Mouse (Mus musculus) liver, embryonic 12.5 days (tissue): ENCODE results near the gene Gtdc1. TPM values are rescaled to one million over a fixed set of nuclear protein-coding genes. Genes with fewer than 3 reads are reported as not detected.

ENCODE experiments used
- ATAC-seq: fragments of 200-750 bp; cut with Nextera tagmentation; 2 replicates; pipeline ENCODE4 v1.8.0; 2017; ENCODE audit warnings: moderate number of reproducible peaks, mild to moderate bottlenecking, moderate library complexity
- H3K27ac ChIP-seq: fragments of 300-500 bp; sonication (generic); 2 replicates; pipeline ENCODE4 v1.5.1; 2016; ENCODE audit warnings: mild to moderate bottlenecking
- H3K27me3 ChIP-seq: fragments of 300-500 bp; sonication (generic); replicated peaks from 2 replicates; pipeline ENCODE4 v1.6.1; 2016; ENCODE audit warnings: mild to moderate bottlenecking, moderate library complexity
- H3K36me3 ChIP-seq: fragments of 300-500 bp; sonication (generic); 2 replicates; pipeline ENCODE4 v1.6.1; 2016; ENCODE audit warnings: mild to moderate bottlenecking, moderate library complexity
- H3K4me1 ChIP-seq: fragments of 300-500 bp; sonication (generic); 2 replicates; pipeline ENCODE4 v1.6.1; 2016
- H3K4me2 ChIP-seq: fragments of 300-500 bp; sonication (generic); 2 replicates; pipeline ENCODE4 v1.6.1; 2016; ENCODE audit warnings: mild to moderate bottlenecking, moderate library complexity
- H3K4me3 ChIP-seq: fragments of 300-500 bp; sonication (generic); 2 replicates; pipeline ENCODE4 v1.5.1; 2016; ENCODE audit warnings: mild to moderate bottlenecking, moderate library complexity
- H3K9ac ChIP-seq: fragments of 300-500 bp; sonication (generic); 2 replicates; pipeline ENCODE4 v1.6.1; 2016; ENCODE audit warnings: mild to moderate bottlenecking, moderate library complexity
- H3K9me3 ChIP-seq: fragments of 300-500 bp; sonication (generic); replicated peaks from 2 replicates; pipeline ENCODE4 v1.6.1; 2016; ENCODE audit warnings: mild to moderate bottlenecking, moderate library complexity
- WGBS: fragments of 180-500 bp; shearing (Covaris S2); methylation state at CpG from one replicate; pipeline ENCODE4 v1.1.7; 2016; ENCODE audit not compliant: insufficient replicate concordance; 5-methylcytosine and 5-hydroxymethylcytosine counted together
- polyA plus RNA-seq: library from polyadenylated mRNA; unstranded; fragments of >200 nt; fragmentation: Nextera tagmentation; extraction: Ambion mirVana; gene quantifications from 2 replicates; pipeline ENCODE4 v1.2.1, GENCODE M21; 2016

Gene Gtdc1
- polyA plus RNA-seq, 1 experiment from 2014 or later, result 5.6 TPM

- Histone ChIP-seq H3K4me1 (no peaks in the 10 kb centered on the region), H3K27ac (no peak overlapping the region), H3K4me2 (no peak overlapping the region), H3K9ac (no peak overlapping the region), H3K36me3 (no peaks in the 10 kb centered on the region), H3K9me3 (no peaks in the 10 kb centered on the region), H3K27me3 (no peaks in the 10 kb centered on the region), H3K4me3 (no peak overlapping the region)
- no peak for ATAC-seq
- WGBS, result 67% methylated on average over 2 of the region's 2 CpGs
These were observed 97.7 kb downstream of the Gtdc1 start for GRCm38 (mm10) chr2:44829753-44830152.

- no peaks in the 10 kb centered on the region for H3K4me1 ChIP-seq
- no peak overlapping the region for H3K4me3 ChIP-seq
- no peaks in the 10 kb centered on the region for H3K9me3 ChIP-seq
- no peaks in the 10 kb centered on the region for H3K36me3 ChIP-seq
- H3K9ac ChIP-seq, result no peak overlapping the region
- WGBS, result 71% methylated on average over 2 of the region's 2 CpGs
- H3K4me2 ChIP-seq, result no peak overlapping the region
- ATAC-seq, result no peak
- no peak overlapping the region for H3K27ac ChIP-seq
- no peaks in the 10 kb centered on the region for H3K27me3 ChIP-seq
These were observed 98.1 kb downstream of the Gtdc1 start for GRCm38 (mm10) chr2:44829346-44829745.

- no peak overlapping the region for H3K4me2 ChIP-seq
- H3K9me3 ChIP-seq, result no peaks in the 10 kb centered on the region
- no peak overlapping the region for H3K4me3 ChIP-seq
- no peaks in the 10 kb centered on the region for H3K4me1 ChIP-seq
- ATAC-seq, result no peak
- no peaks in the 10 kb centered on the region for H3K27me3 ChIP-seq
- 72% methylated on average over 3 of the region's 3 CpGs for WGBS
- no peak overlapping the region for H3K27ac ChIP-seq
- no peak overlapping the region for H3K9ac ChIP-seq
- H3K36me3 ChIP-seq, result no peaks in the 10 kb centered on the region
These were observed 100.8 kb downstream of the Gtdc1 start for GRCm38 (mm10) chr2:44826609-44827008.

GRCm38 (mm10) chr2:44817787-44818186, 109.7 kb downstream of the Gtdc1 start:
- Histone ChIP-seq H3K9me3 (no peaks in the 10 kb centered on the region), H3K27ac (no peak overlapping the region), H3K4me1 (peaks cover 5% of the 10 kb centered on the region), H3K9ac (no peak overlapping the region), H3K4me2 (no peak overlapping the region), H3K4me3 (no peak overlapping the region), H3K27me3 (no peaks in the 10 kb centered on the region), H3K36me3 (no peaks in the 10 kb centered on the region)
- no peak for ATAC-seq

- Histone ChIP-seq H3K9ac (no peak overlapping the region), H3K9me3 (no peaks in the 10 kb centered on the region), H3K4me1 (peaks cover 5% of the 10 kb centered on the region), H3K4me3 (no peak overlapping the region), H3K27ac (no peak overlapping the region), H3K36me3 (no peaks in the 10 kb centered on the region), H3K4me2 (no peak overlapping the region), H3K27me3 (no peaks in the 10 kb centered on the region)
- no peak for ATAC-seq
- WGBS, result 44% methylated on average over 3 of the region's 3 CpGs
These were observed 113.7 kb downstream of the Gtdc1 start for GRCm38 (mm10) chr2:44813729-44814128.

- Histone ChIP-seq H3K4me3 (no peak overlapping the region), H3K27ac (no peak overlapping the region), H3K36me3 (no peaks in the 10 kb centered on the region), H3K4me2 (no peak overlapping the region), H3K9ac (no peak overlapping the region), H3K9me3 (no peaks in the 10 kb centered on the region), H3K4me1 (no peaks in the 10 kb centered on the region), H3K27me3 (no peaks in the 10 kb centered on the region)
- ATAC-seq, result no peak
- 75% methylated on average over 6 of the region's 6 CpGs for WGBS
These were observed 123.0 kb downstream of the Gtdc1 start for GRCm38 (mm10) chr2:44804497-44804896.

GRCm38 (mm10) chr2:44801361-44801760, 126.1 kb downstream of the Gtdc1 start:
- Histone ChIP-seq H3K27me3 (no peaks in the 10 kb centered on the region), H3K9me3 (no peaks in the 10 kb centered on the region), H3K36me3 (no peaks in the 10 kb centered on the region), H3K4me1 (no peaks in the 10 kb centered on the region), H3K27ac (no peak overlapping the region), H3K4me3 (no peak overlapping the region), H3K4me2 (no peak overlapping the region), H3K9ac (no peak overlapping the region)
- ATAC-seq, result no peak
- 63% methylated on average over 2 of the region's 2 CpGs for WGBS

- no peaks in the 10 kb centered on the region for H3K27me3 ChIP-seq
- no peak overlapping the region for H3K4me2 ChIP-seq
- no peaks in the 10 kb centered on the region for H3K9me3 ChIP-seq
- no peak for ATAC-seq
- WGBS, result 76% methylated on average over 4 of the region's 4 CpGs
- no peak overlapping the region for H3K9ac ChIP-seq
- H3K4me3 ChIP-seq, result no peak overlapping the region
- no peak overlapping the region for H3K27ac ChIP-seq
- H3K4me1 ChIP-seq, result no peaks in the 10 kb centered on the region
- no peaks in the 10 kb centered on the region for H3K36me3 ChIP-seq
These were observed 135.6 kb downstream of the Gtdc1 start for GRCm38 (mm10) chr2:44791840-44792239.

- H3K9me3 ChIP-seq, result no peaks in the 10 kb centered on the region
- no peak for ATAC-seq
- no peaks in the 10 kb centered on the region for H3K4me1 ChIP-seq
- 65% methylated on average over 5 of the region's 5 CpGs for WGBS
- H3K9ac ChIP-seq, result no peak overlapping the region
- H3K4me3 ChIP-seq, result no peak overlapping the region
- H3K27ac ChIP-seq, result no peak overlapping the region
- H3K4me2 ChIP-seq, result no peak overlapping the region
- H3K27me3 ChIP-seq, result no peaks in the 10 kb centered on the region
- no peaks in the 10 kb centered on the region for H3K36me3 ChIP-seq
These were observed 136.3 kb downstream of the Gtdc1 start for GRCm38 (mm10) chr2:44791134-44791533.

GRCm38 (mm10) chr2:44782746-44783145, 144.7 kb downstream of the Gtdc1 start:
- H3K9me3 ChIP-seq, result no peaks in the 10 kb centered on the region
- H3K4me1 ChIP-seq, result no peaks in the 10 kb centered on the region
- no peak overlapping the region for H3K4me3 ChIP-seq
- H3K4me2 ChIP-seq, result no peak overlapping the region
- H3K9ac ChIP-seq, result no peak overlapping the region
- no peak for ATAC-seq
- no peak overlapping the region for H3K27ac ChIP-seq
- 70% methylated on average over 4 of the region's 4 CpGs for WGBS
- no peaks in the 10 kb centered on the region for H3K36me3 ChIP-seq
- H3K27me3 ChIP-seq, result no peaks in the 10 kb centered on the region

- Histone ChIP-seq H3K4me3 (no peak overlapping the region), H3K4me1 (no peaks in the 10 kb centered on the region), H3K27me3 (no peaks in the 10 kb centered on the region), H3K9me3 (no peaks in the 10 kb centered on the region), H3K9ac (no peak overlapping the region), H3K36me3 (no peaks in the 10 kb centered on the region), H3K27ac (no peak overlapping the region), H3K4me2 (no peak overlapping the region)
- 85% methylated on average over 2 of the region's 2 CpGs for WGBS
- no peak for ATAC-seq
These were observed 146.5 kb downstream of the Gtdc1 start for GRCm38 (mm10) chr2:44780961-44781360.

GRCm38 (mm10) chr2:44763898-44764297, 163.6 kb downstream of the Gtdc1 start:
- H3K4me2 ChIP-seq, result no peak overlapping the region
- H3K27ac ChIP-seq, result no peak overlapping the region
- H3K9me3 ChIP-seq, result no peaks in the 10 kb centered on the region
- no peaks in the 10 kb centered on the region for H3K4me1 ChIP-seq
- no peaks in the 10 kb centered on the region for H3K27me3 ChIP-seq
- no peak overlapping the region for H3K4me3 ChIP-seq
- no peak overlapping the region for H3K9ac ChIP-seq
- no peak for ATAC-seq
- WGBS, result 59% methylated on average over 1 of the region's 1 CpGs
- no peaks in the 10 kb centered on the region for H3K36me3 ChIP-seq

- no peak overlapping the region for H3K4me2 ChIP-seq
- WGBS, result 89% methylated on average over 1 of the region's 1 CpGs
- ATAC-seq, result no peak
- no peak overlapping the region for H3K4me3 ChIP-seq
- no peaks in the 10 kb centered on the region for H3K27me3 ChIP-seq
- no peak overlapping the region for H3K27ac ChIP-seq
- H3K9ac ChIP-seq, result no peak overlapping the region
- H3K4me1 ChIP-seq, result no peaks in the 10 kb centered on the region
- H3K36me3 ChIP-seq, result no peaks in the 10 kb centered on the region
- H3K9me3 ChIP-seq, result no peaks in the 10 kb centered on the region
These were observed 190.8 kb downstream of the Gtdc1 start for GRCm38 (mm10) chr2:44736618-44737017.
